Mouse (Mus musculus) CH12.LX (cell line): ENCODE data around the gene C2cd4a. TPM values are rescaled to one million over a fixed set of nuclear protein-coding genes. Genes with fewer than 3 reads are reported as not detected.
A peak's percentile ranks its signal among the peaks of the same experiment; 100 is the strongest.

Experiments
- DNase-seq: peaks from one replicate; pipeline ENCODE4 v3.0.0-alpha.2; 2013; ENCODE audit errors: extremely low read depth
- H3K27ac ChIP-seq: 2 replicates; pipeline ENCODE4 v1.5.1; 2012; ENCODE audit warnings: low read depth, mild to moderate bottlenecking, control low read depth, moderate library complexity; ENCODE audit not compliant: insufficient read depth
- H3K27me3 ChIP-seq: replicated peaks from 2 replicates; pipeline ENCODE3; 2012; ENCODE audit warnings: inconsistent platforms
- H3K36me3 ChIP-seq, 2 experiments: replicated peaks in 1 of 2; 2 replicates each; pipeline versions ENCODE3 to v1.6.1; 2012; ENCODE audit warnings: inconsistent platforms in 1 of 2, low read length in 1 of 2, mild to moderate bottlenecking in 1 of 2, mixed read lengths in 1 of 2, moderate library complexity in 1 of 2; ENCODE audit not compliant: control insufficient read depth in 1 of 2, insufficient read depth in 1 of 2
- H3K4me1 ChIP-seq, 2 experiments: 2 replicates each; pipeline ENCODE4 v1.6.1; 2012; ENCODE audit warnings: inconsistent platforms in 1 of 2, moderate library complexity in 1 of 2; ENCODE audit not compliant: insufficient read depth in 2 of 2, control insufficient read depth in 1 of 2
- H3K4me2 ChIP-seq: 2 replicates; pipeline ENCODE4 v1.6.1; 2012; ENCODE audit warnings: low read depth, mild to moderate bottlenecking, control low read depth; ENCODE audit not compliant: poor library complexity, insufficient read depth, severe bottlenecking
- H3K4me3 ChIP-seq, 3 experiments: fragments of 150-350 bp in 1 of 3; sonication (generic) in 1 of 3; replicated peaks in 1 of 3; 2 replicates each; pipeline versions ENCODE3 to v1.5.1; 2011 to 2012; ENCODE audit warnings: low read depth in 2 of 3, low read length in 2 of 3, mild to moderate bottlenecking in 2 of 3, moderate library complexity in 2 of 3, control low read depth in 1 of 3, improper control_type of control experiment in 1 of 3, inconsistent platforms in 1 of 3, mixed read lengths in 1 of 3; ENCODE audit not compliant: poor library complexity in 1 of 3
- H3K79me2 ChIP-seq: replicated peaks from 2 replicates; pipeline ENCODE4 v1.6.1; 2012; ENCODE audit warnings: mild to moderate bottlenecking, moderate library complexity; ENCODE audit not compliant: control insufficient read depth, poor library complexity, insufficient read depth, severe bottlenecking; ENCODE audit errors: extremely low read depth
- H3K9ac ChIP-seq: 2 replicates; pipeline ENCODE4 v1.6.1; 2012; ENCODE audit warnings: low read depth, mild to moderate bottlenecking, control low read depth, moderate library complexity; ENCODE audit not compliant: insufficient read depth
- H3K9me3 ChIP-seq: replicated peaks from 2 replicates; pipeline ENCODE3; 2012; ENCODE audit warnings: low read length, inconsistent platforms, mixed read lengths
- BHLHE40 ChIP-seq: IDR thresholded peaks from 2 replicates; pipeline ENCODE4 v1.6.1; 2011; ENCODE audit warnings: mild to moderate bottlenecking, low read depth, low read length, improper control_type of control experiment
- EP300 ChIP-seq: IDR thresholded peaks from 2 replicates; pipeline ENCODE4 v1.6.1; 2011; ENCODE audit warnings: low read length, improper control_type of control experiment
- ETS1 ChIP-seq: conservative IDR thresholded peaks from 2 replicates; pipeline ENCODE4 v1.6.1; 2012; ENCODE audit warnings: low read depth, mild to moderate bottlenecking, inconsistent platforms, low read length, improper control_type of control experiment, moderate library complexity
- GABPA ChIP-seq: IDR thresholded peaks from 2 replicates; pipeline ENCODE4 v1.6.1; 2012; ENCODE audit warnings: low read depth, low read length, improper control_type of control experiment, inconsistent platforms; ENCODE audit not compliant: insufficient replicate concordance
- HCFC1 ChIP-seq: IDR thresholded peaks from 2 replicates; pipeline ENCODE4 v1.6.1; 2012; ENCODE audit warnings: low read depth, mild to moderate bottlenecking, inconsistent platforms, low read length, improper control_type of control experiment
- IRF4 ChIP-seq: IDR thresholded peaks from 2 replicates; pipeline ENCODE4 v1.6.1; 2014; ENCODE audit warnings: low read depth, mild to moderate bottlenecking, inconsistent platforms, low read length, improper control_type of control experiment
- JUN ChIP-seq: IDR thresholded peaks from 2 replicates; pipeline ENCODE4 v1.6.1; 2011; ENCODE audit warnings: low read depth, mild to moderate bottlenecking, low read length, improper control_type of control experiment, moderate library complexity; ENCODE audit not compliant: insufficient read depth
- KAT2A ChIP-seq: IDR thresholded peaks from 2 replicates; pipeline ENCODE4 v1.6.1; 2012; ENCODE audit warnings: low read length, improper control_type of control experiment, inconsistent platforms; ENCODE audit not compliant: insufficient replicate concordance
- MAFK ChIP-seq: IDR thresholded peaks from 2 replicates; pipeline ENCODE4 v1.6.1; 2011; ENCODE audit warnings: low read length, improper control_type of control experiment; ENCODE audit not compliant: insufficient replicate concordance
- MAZ ChIP-seq: IDR thresholded peaks from 2 replicates; pipeline ENCODE4 v1.6.1; 2012; ENCODE audit warnings: low read depth, mild to moderate bottlenecking, inconsistent platforms, low read length, improper control_type of control experiment, moderate library complexity
- MXI1 ChIP-seq: IDR thresholded peaks from 2 replicates; pipeline ENCODE4 v1.6.1; 2011; ENCODE audit warnings: mild to moderate bottlenecking, low read depth, low read length, improper control_type of control experiment
- MYC ChIP-seq: IDR thresholded peaks from 2 replicates; pipeline ENCODE4 v1.6.1; 2011; ENCODE audit warnings: low read depth, mild to moderate bottlenecking, improper control_type of control experiment, low read length
- NELFE ChIP-seq: IDR thresholded peaks from 2 replicates; pipeline ENCODE4 v1.6.1; 2011; ENCODE audit warnings: low read depth, low read length, improper control_type of control experiment
- NRF1 ChIP-seq: IDR thresholded peaks from 2 replicates; pipeline ENCODE4 v1.6.1; 2014; ENCODE audit warnings: low read depth, mild to moderate bottlenecking, inconsistent platforms, low read length, improper control_type of control experiment, moderate library complexity
- POLR2A ChIP-seq: IDR thresholded peaks from 2 replicates; pipeline ENCODE4 v1.6.1; 2011; ENCODE audit warnings: low read depth, mild to moderate bottlenecking, improper control_type of control experiment, low read length
- POLR2AphosphoS2 ChIP-seq: IDR thresholded peaks from 2 replicates; pipeline ENCODE4 v1.6.1; 2011; ENCODE audit warnings: low read depth, low read length, improper control_type of control experiment
- SMC3 ChIP-seq: IDR thresholded peaks from 2 replicates; pipeline ENCODE4 v1.6.1; 2011; ENCODE audit warnings: low read depth, low read length, improper control_type of control experiment
- UBTF ChIP-seq: IDR thresholded peaks from 2 replicates; pipeline ENCODE4 v1.6.1; 2012; ENCODE audit warnings: low read depth, mild to moderate bottlenecking, inconsistent platforms, low read length, improper control_type of control experiment, moderate library complexity
- USF1 ChIP-seq: IDR thresholded peaks from 2 replicates; pipeline ENCODE4 v1.6.1; 2014; ENCODE audit warnings: low read depth, mild to moderate bottlenecking, inconsistent platforms, low read length, improper control_type of control experiment
- USF2 ChIP-seq: conservative IDR thresholded peaks from 2 replicates; pipeline ENCODE4 v1.6.1; 2011; ENCODE audit warnings: low read depth, low read length, improper control_type of control experiment
- ZNF384 ChIP-seq: IDR thresholded peaks from 2 replicates; pipeline ENCODE4 v1.6.1; 2012; ENCODE audit warnings: low read depth, low read length, improper control_type of control experiment, inconsistent platforms
- dilution Hi-C: fragments of 300-500 bp; cut with MboI; formaldehyde crosslinking; loops from 2 replicates; pipeline ENCODE4 v1.14.3; 2020; ENCODE audit warnings: low sequenced_read_pairs; ENCODE audit not compliant: extremely low pct_unique_long_range_greater_than_20kb, extremely low pct_ligation_motif_present
- in situ Hi-C: fragments of 300-500 bp; cut with MboI; formaldehyde crosslinking; loops from 3 replicates; pipeline ENCODE4 v1.14.3; 2019; ENCODE audit warnings: low sequenced_read_pairs, low pct_ligation_motif_present, low pct_unique_long_range_greater_than_20kb, mixed read lengths
- polyA plus RNA-seq: library from polyadenylated mRNA; unstranded; fragments of >175 nt; gene quantifications from 2 replicates; pipeline ENCODE4 v1.2.1, GENCODE M21; 2012; ENCODE audit warnings: low read depth; ENCODE audit not compliant: insufficient read length
- total RNA-seq, 2 experiments: library from RNA; depleted of rRNA; stranded (reverse); fragments of 300-350 nt in 1 of 2; fragments of >200 nt in 1 of 2; gene quantifications; 2 replicates each; pipeline ENCODE4 v1.2.3; 2012 to 2014

C2cd4a gene
- total and polyA plus RNA-seq, 3 experiments, result 0.16 TPM; not detected in 2

DNA sequence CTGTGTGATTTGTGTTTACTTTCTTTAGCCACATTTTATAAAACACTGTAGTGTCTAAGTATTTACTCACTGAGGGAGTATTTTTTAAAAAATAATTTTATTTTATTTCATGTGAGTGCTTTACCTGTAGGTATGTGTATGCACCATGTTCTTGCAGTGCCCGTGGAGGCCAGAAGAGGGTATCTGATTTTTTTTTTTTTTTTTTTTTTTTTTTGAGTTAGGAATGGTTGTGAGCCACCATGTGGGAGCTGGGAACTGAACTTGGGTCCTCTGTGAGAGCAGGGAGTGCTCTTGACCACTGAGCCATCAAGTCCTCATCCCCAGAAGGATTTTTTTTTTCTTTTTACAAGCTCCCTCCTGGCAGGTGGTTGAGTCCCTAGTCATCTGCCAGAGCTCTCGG, 14.0 kb upstream of the C2cd4a start:
- no peak for DNase-seq
- no peak for TF ChIP-seq POLR2A
- TF ChIP-seq ZNF384, result peak; percentile 16; the same call in 1 of the 2 replicates
- no peak overlapping the region for H3K9ac ChIP-seq
- H3K9me3 ChIP-seq, result no peaks in the 10 kb centered on the region
- no peak overlapping the region for H3K27ac ChIP-seq
- H3K4me2 ChIP-seq, result no peak overlapping the region
- in situ Hi-C loops (no loop called here), dilution Hi-C loops (no loop called here)
- H3K27me3 ChIP-seq, result no peaks in the 10 kb centered on the region
- peaks cover 0 to 34% of the 10 kb centered on the region in 2 experiments for H3K36me3 ChIP-seq
- peaks cover 3 to 35% of the 10 kb centered on the region in 2 experiments; a peak in 3 of 4 replicates for H3K4me1 ChIP-seq
- peaks cover 10% of the 10 kb centered on the region; the same call in 1 of the 2 replicates for H3K79me2 ChIP-seq
- no peak overlapping the region for H3K4me3 ChIP-seq

DNA sequence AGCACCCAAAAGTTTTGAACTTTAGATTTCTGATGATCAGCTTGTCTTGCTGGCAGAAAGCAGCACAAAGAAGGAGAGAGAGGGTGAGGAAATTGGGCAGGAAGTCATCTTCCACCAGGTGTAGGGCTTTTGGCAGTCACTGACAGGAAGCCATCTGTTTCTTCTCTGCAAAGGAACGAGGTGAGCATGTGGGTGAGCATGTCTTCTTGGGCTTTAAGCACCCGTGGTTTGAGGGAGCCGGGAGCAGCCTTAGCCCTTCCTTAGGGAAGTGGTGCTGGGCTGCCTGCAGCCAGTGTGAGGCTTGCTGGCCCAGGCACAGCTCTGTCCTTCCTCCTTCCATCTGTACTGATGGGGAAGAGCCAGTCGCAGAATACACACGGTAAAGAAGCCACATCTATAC, 13.5 kb upstream of the C2cd4a start:
- H3K27ac ChIP-seq, result no peak overlapping the region
- H3K27me3 ChIP-seq, result no peaks in the 10 kb centered on the region
- H3K4me1 ChIP-seq, result peaks cover 3 to 38% of the 10 kb centered on the region in 2 experiments; a peak in 3 of 4 replicates
- in situ Hi-C loops, result no loop called here
- dilution Hi-C loops, result no loop called here
- H3K79me2 ChIP-seq, result peaks cover 10% of the 10 kb centered on the region; the same call in 1 of the 2 replicates
- H3K36me3 ChIP-seq, result peaks cover 0 to 33% of the 10 kb centered on the region in 2 experiments
- DNase-seq, result no peak
- no peak overlapping the region for H3K9ac ChIP-seq
- H3K4me3 ChIP-seq, result no peak overlapping the region
- H3K4me2 ChIP-seq, result no peak overlapping the region
- no peaks in the 10 kb centered on the region for H3K9me3 ChIP-seq
- TF ChIP-seq SMC3 (no peak), NRF1 (no peak), ETS1 (no peak), POLR2AphosphoS2 (no peak), USF2 (no peak), MXI1 (no peak), MAZ (no peak), JUN (no peak), IRF4 (no peak), MAFK (no peak)
- TF ChIP-seq, all 38 proteins: peak for 0

DNA sequence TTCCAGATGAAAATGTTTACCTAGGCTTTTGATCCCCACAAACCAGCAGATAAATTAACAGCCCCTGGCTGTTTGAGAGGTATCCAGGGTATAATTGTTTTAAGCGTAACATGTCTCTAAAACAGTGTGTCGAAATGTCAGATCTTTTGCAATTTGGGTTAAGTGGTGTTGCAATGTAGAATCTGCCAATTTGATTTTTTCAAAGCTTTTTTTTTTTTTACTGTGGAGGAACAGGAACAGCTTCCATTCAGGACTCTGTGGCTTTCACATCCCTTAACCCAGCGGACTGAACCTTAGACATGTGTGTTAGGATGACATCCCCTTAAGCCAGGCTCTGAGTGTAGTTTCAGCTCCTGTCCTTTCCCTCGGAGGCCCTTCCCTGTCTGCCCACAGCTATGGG, 12.9 kb upstream of the C2cd4a start:
- DNase-seq, result no peak
- Histone ChIP-seq H3K27ac (no peak overlapping the region), H3K4me2 (no peak overlapping the region), H3K4me1 (peaks cover 3 to 38% of the 10 kb centered on the region in 2 experiments; a peak in 3 of 4 replicates), H3K4me3 (no peak overlapping the region), H3K36me3 (peaks cover 0 to 33% of the 10 kb centered on the region in 2 experiments), H3K9ac (no peak overlapping the region), H3K27me3 (no peaks in the 10 kb centered on the region), H3K79me2 (peaks cover 10% of the 10 kb centered on the region; the same call in 1 of the 2 replicates), H3K9me3 (no peaks in the 10 kb centered on the region)
- TF ChIP-seq UBTF (no peak), NELFE (no peak), ZNF384 (no peak), KAT2A (no peak), USF1 (no peak), NRF1 (no peak), EP300 (no peak), HCFC1 (no peak), BHLHE40 (no peak), MYC (no peak), GABPA (no peak), ETS1 (no peak)
- in situ Hi-C loops, result no loop called here
- dilution Hi-C loops, result no loop called here
